Mouse (Mus musculus) bone marrow macrophage, adult 2 months (primary cell): Measurements from ENCODE around the gene Vwa1.
"Not testable (repeated sequence)": the region's sequence is repeated elsewhere in the genome, so short reads cannot be mapped to it uniquely, and the experiment has no call there.

Experiments used
- CTCF ChIP-seq: IDR thresholded peaks from 2 replicates; pipeline ENCODE4 v1.5.1; 2012; ENCODE audit warnings: low read depth, mild to moderate bottlenecking, low read length, moderate library complexity
- POLR2A ChIP-seq: IDR thresholded peaks from 2 replicates; pipeline ENCODE4 v1.6.1; 2012; ENCODE audit warnings: mild to moderate bottlenecking, low read depth, low read length, borderline replicate concordance

GRCm38 (mm10) chr4:155788833-155789232 is 14.3 kb upstream of the Vwa1 start:
- not testable (repeated sequence) for TF ChIP-seq CTCF, POLR2A
